Comparison of ENCODE assay signal across 17 mouse cellular contexts in the genomic region with DNA sequence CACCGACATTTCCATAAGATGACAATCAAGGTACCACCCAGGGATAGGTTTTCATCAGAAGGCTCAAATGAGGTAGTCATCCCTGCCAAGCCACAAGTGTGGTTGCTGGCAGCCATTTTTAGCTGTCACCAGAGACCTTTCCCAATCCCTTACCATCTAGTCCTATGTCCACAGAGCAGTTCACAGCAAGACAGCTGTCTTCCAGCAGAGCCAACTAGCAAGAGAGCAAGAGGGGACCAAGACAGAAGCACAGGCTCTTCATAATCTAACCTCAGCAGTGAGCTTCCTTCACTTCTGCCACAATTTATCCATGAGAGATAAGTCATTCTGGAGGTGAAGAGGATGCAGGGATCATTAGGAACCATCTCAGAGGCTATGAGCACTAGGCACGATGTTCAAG.
"Had no signal": no experiment of that assay in that cellular context is flagged by ENCODE, and none has a peak within 500 bp of the region (broad histone marks: within the 10 kb centered on the region; RNA-seq: fewer than 3 reads in every experiment).

No protein-coding gene starts in this region.

- H3K9me3 ChIP-seq: lung, embryonic 15.5 days; midbrain, embryonic 10.5 days; midbrain, embryonic 12.5 days; neural tube, embryonic 12.5 days had no signal

- H3K36me3 ChIP-seq: lung, embryonic 15.5 days; midbrain, embryonic 10.5 days; midbrain, embryonic 12.5 days; neural tube, embryonic 12.5 days had no signal

- H3K27me3 ChIP-seq: lung, embryonic 15.5 days; midbrain, embryonic 12.5 days; neural tube, embryonic 12.5 days had no signal

- H3K27ac ChIP-seq: lung, embryonic 15.5 days; midbrain, embryonic 10.5 days; midbrain, embryonic 12.5 days; neural tube, embryonic 12.5 days had no signal

- DNase-seq: lung, adult 2 months; lung, postnatal 4 days; midbrain, embryonic 14.5 days; retina, postnatal 1 day; right cerebral cortex, adult 18-20 months; right cerebral cortex, postnatal 25 days; right cerebral cortex, postnatal 4 days; spleen, adult 18-20 months; thymus, adult 18-20 months; thymus, postnatal 14 days; thymus, postnatal 36 days had no signal

- ATAC-seq: lung, postnatal 0 days; midbrain, embryonic 16.5 days had no signal

- H3K4me3 ChIP-seq: lung, embryonic 15.5 days; midbrain, embryonic 10.5 days; midbrain, embryonic 12.5 days; neural tube, embryonic 12.5 days had no signal

- H3K4me1 ChIP-seq: lung, embryonic 15.5 days; midbrain, embryonic 10.5 days; midbrain, embryonic 12.5 days; neural tube, embryonic 12.5 days had no signal

- H3K4me2 ChIP-seq: lung, embryonic 15.5 days; midbrain, embryonic 12.5 days; neural tube, embryonic 12.5 days had no signal

- H3K9ac ChIP-seq: lung, embryonic 15.5 days; midbrain, embryonic 12.5 days; neural tube, embryonic 12.5 days had no signal
